Mouse (Mus musculus) neural tube, embryonic 13.5 days (tissue): ENCODE data around the gene Ntm. TPM values are rescaled to one million over a fixed set of nuclear protein-coding genes. Genes with fewer than 3 reads are reported as not detected.

Source experiments
- ATAC-seq: fragments of 200-750 bp; cut with Nextera tagmentation; 2 replicates; pipeline ENCODE4 v1.8.0; 2017; ENCODE audit warnings: low read depth, mild to moderate bottlenecking, moderate TSS enrichment, moderate library complexity
- H3K27ac ChIP-seq: fragments of 300-500 bp; sonication (generic); replicated peaks from 2 replicates; pipeline ENCODE4 v1.5.1; 2015; ENCODE audit warnings: moderate library complexity, mild to moderate bottlenecking, inconsistent platforms
- H3K27me3 ChIP-seq: fragments of 300-500 bp; sonication (generic); 2 replicates; pipeline ENCODE4 v1.6.1; 2015; ENCODE audit warnings: mild to moderate bottlenecking, inconsistent platforms
- H3K36me3 ChIP-seq: fragments of 300-500 bp; sonication (generic); 2 replicates; pipeline ENCODE4 v1.6.1; 2015; ENCODE audit warnings: mild to moderate bottlenecking, inconsistent platforms
- H3K4me1 ChIP-seq: fragments of 300-500 bp; sonication (generic); replicated peaks from 2 replicates; pipeline ENCODE4 v1.6.1; 2015; ENCODE audit warnings: inconsistent platforms
- H3K4me2 ChIP-seq: fragments of 300-500 bp; sonication (generic); 2 replicates; pipeline ENCODE4 v1.6.1; 2015; ENCODE audit warnings: inconsistent platforms, mild to moderate bottlenecking, moderate library complexity
- H3K4me3 ChIP-seq: fragments of 300-500 bp; sonication (generic); 2 replicates; pipeline ENCODE4 v1.5.1; 2015; ENCODE audit warnings: mild to moderate bottlenecking, inconsistent platforms
- H3K9ac ChIP-seq: fragments of 300-500 bp; sonication (generic); 2 replicates; pipeline ENCODE4 v1.6.1; 2015; ENCODE audit warnings: moderate library complexity, mild to moderate bottlenecking, inconsistent platforms
- H3K9me3 ChIP-seq: fragments of 300-500 bp; sonication (generic); 2 replicates; pipeline ENCODE4 v1.6.1; 2016; ENCODE audit warnings: inconsistent platforms
- WGBS: fragments of 180-500 bp; shearing (Covaris S2); methylation state at CpG from one replicate; pipeline ENCODE4 v1.1.7; 2015; 5-methylcytosine and 5-hydroxymethylcytosine counted together
- polyA plus RNA-seq: library from polyadenylated mRNA; unstranded; fragments of >200 nt; fragmentation: Nextera tagmentation; extraction: Ambion mirVana; gene quantifications from 2 replicates; pipeline ENCODE4 v1.2.1, GENCODE M21; 2015

Ntm gene
- polyA plus RNA-seq, 1 experiment from 2014 or later, result 150 TPM

DNA sequence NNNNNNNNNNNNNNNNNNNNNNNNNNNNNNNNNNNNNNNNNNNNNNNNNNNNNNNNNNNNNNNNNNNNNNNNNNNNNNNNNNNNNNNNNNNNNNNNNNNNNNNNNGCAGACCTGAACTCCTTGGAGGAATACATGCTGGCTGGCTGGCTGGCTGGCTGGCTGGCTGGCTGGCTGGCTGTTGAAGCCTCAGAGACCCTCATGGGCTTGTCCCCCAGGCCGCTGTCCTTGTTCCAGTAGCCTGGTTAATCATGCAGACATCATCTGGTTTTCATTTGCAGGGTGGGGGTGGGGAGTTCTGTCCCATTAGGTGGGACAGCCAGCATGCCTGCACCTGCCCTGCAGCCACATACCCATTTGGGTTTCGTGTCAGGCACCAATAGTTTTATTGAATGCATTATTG is 129.2 kb downstream of the Ntm start:
- Histone ChIP-seq H3K9ac (no peak overlapping the region), H3K4me1 (peaks cover 84% of the 10 kb centered on the region), H3K27me3 (no peaks in the 10 kb centered on the region), H3K36me3 (no peaks in the 10 kb centered on the region), H3K4me2 (no peak overlapping the region), H3K9me3 (no peaks in the 10 kb centered on the region), H3K4me3 (no peak overlapping the region), H3K27ac (peak overlapping the region; percentile 75)
- peak; percentile 29; the same call in 1 of the 2 replicates for ATAC-seq
- 23% methylated on average over 2 of the region's 2 CpGs for WGBS

DNA sequence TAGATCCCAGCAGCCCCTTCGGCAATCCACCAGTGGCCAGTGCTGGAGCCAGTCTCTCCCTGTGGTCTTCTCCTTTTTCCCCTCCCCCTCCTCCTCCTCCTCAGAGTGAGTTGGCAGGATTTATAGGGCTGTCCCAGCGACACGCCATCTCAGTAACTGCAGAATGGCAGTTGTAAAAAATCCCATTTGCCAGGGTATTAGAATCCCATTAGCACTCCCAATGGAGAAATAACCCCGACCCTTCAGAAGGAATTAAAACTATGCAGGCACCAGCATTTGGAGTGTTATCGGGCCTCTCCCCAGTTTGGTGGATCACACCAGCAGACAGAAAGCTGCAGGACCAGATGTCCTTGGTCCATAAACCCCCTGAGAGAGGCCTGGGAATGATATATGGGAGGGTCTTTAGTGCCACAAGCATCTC is 135.7 kb downstream of the Ntm start:
- H3K27me3 ChIP-seq, result peaks cover 9% of the 10 kb centered on the region
- peak; percentile 87 for ATAC-seq
- H3K36me3 ChIP-seq, result no peaks in the 10 kb centered on the region
- no peak overlapping the region for H3K4me2 ChIP-seq
- H3K9ac ChIP-seq, result no peak overlapping the region
- peak overlapping the region; percentile 73 for H3K27ac ChIP-seq
- 6% methylated on average over 5 of the region's 5 CpGs for WGBS
- peaks cover 49% of the 10 kb centered on the region for H3K4me1 ChIP-seq
- H3K9me3 ChIP-seq, result no peaks in the 10 kb centered on the region
- H3K4me3 ChIP-seq, result no peak overlapping the region

DNA sequence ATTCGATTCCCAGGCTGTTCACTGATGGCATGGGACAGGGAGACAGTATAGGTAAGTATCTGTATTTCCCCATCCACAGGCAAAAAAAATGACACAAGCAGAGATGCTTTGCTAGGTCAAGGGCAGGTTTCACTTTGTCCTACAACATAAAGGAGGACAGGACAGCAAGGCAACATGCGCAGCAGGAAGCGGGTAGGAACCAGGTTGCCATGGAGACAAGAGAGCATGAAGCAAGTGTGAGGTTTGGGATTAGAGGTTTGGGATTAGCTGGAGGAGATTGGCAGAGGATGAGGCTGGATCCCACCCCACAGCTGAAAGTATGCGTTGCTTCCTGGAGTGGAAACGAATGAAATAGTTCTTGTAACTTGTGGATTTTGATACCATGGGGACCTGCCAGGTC is 137.7 kb downstream of the Ntm start:
- peaks cover 41% of the 10 kb centered on the region for H3K4me1 ChIP-seq
- H3K4me3 ChIP-seq, result no peak overlapping the region
- peaks cover 9% of the 10 kb centered on the region for H3K27me3 ChIP-seq
- H3K4me2 ChIP-seq, result no peak overlapping the region
- H3K9ac ChIP-seq, result no peak overlapping the region
- H3K27ac ChIP-seq, result no peak overlapping the region
- no peaks in the 10 kb centered on the region for H3K36me3 ChIP-seq
- 76% methylated on average over 5 of the region's 5 CpGs for WGBS
- ATAC-seq, result no peak
- no peaks in the 10 kb centered on the region for H3K9me3 ChIP-seq

DNA sequence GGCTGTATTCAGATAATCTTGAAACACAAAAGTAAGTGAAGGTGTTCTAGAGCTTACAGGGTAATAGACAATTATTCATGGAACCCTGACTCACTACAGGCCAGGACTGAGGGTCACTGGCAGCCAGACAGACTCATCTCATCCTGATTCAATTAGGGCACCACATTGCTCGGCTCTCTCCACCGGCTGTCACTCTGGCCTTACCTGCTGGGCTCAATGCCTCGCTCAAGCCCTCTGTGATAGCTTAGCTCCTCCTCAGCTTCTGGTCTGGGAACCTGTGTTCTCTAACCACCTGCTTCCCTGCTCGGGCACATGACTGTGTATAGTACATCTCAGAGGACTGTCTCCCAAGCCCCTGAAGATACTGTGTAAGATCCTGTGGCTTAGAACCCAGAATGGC is 139.2 kb downstream of the Ntm start:
- 84% methylated on average over 4 of the region's 4 CpGs for WGBS
- Histone ChIP-seq H3K9ac (no peak overlapping the region), H3K9me3 (no peaks in the 10 kb centered on the region)

DNA sequence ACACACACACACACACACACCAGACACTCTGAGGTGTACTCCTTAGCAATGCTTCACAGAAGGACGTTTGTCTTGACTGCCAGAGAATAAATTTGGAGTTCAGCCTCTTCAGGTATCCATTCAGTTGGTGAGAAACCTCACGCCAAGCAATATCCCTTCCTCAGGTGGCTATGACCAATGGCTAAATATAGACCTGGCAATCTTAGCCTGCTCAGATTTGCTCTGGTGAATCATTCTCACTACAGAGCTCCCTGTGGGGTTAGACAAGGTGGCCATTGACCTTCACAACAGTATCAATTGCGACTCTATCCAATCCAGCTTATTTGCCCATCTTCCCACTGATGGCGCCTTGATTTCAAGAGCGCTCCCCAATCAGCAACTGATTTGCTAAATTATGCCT is 150.3 kb downstream of the Ntm start:
- H3K27ac ChIP-seq, result no peak overlapping the region
- no peaks in the 10 kb centered on the region for H3K36me3 ChIP-seq
- peaks cover 2% of the 10 kb centered on the region for H3K4me1 ChIP-seq
- WGBS, result 84% methylated on average over 5 of the region's 5 CpGs
- H3K4me3 ChIP-seq, result no peak overlapping the region
- no peaks in the 10 kb centered on the region for H3K27me3 ChIP-seq
- H3K9ac ChIP-seq, result no peak overlapping the region
- no peak for ATAC-seq
- H3K9me3 ChIP-seq, result no peaks in the 10 kb centered on the region
- H3K4me2 ChIP-seq, result no peak overlapping the region

More for the DNA sequence above, 139.2 kb downstream of the Ntm start:
- Histone ChIP-seq H3K27ac (no peak overlapping the region), H3K4me1 (peaks cover 26% of the 10 kb centered on the region), H3K36me3 (no peaks in the 10 kb centered on the region), H3K27me3 (peaks cover 13% of the 10 kb centered on the region), H3K4me2 (no peak overlapping the region), H3K4me3 (no peak overlapping the region)
- no peak for ATAC-seq

DNA sequence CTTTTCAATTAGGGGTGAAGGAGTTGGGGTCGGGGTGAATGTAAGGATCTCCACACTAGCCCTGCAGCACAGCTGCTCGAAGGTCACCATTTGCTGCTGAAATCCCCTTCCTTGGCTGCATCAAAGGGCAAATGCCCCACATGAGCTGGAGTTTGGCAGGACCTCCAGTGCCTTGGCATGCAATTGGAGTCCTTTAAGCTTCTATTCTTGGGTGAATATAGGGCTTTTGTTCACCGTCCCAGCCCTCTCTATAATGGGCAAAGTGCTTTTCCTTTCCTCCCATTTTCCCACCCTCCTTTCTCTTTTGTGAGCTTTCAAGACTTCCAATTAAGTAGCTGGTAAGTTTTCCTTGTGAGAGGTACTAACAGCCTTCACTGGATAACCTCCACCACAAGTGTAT is 156.2 kb downstream of the Ntm start:
- H3K27ac ChIP-seq, result no peak overlapping the region
- no peaks in the 10 kb centered on the region for H3K36me3 ChIP-seq

DNA sequence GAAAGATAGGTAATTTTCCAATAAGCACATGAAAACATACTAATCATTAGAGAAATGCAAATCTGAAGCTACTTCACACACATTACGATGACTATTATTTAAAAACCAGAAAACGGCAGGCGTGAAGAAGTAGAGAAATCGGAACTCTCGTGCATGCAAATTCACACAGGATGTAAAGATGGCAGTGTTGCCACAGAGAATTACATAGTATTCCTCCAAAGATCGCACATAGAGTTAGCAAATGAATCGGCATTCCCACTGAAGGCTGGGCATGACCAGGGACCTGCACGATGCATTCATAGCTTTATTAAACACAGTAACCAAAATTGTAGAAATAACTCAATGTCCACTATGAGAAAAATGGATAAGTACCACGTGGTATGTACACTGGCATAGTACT is 158.5 kb downstream of the Ntm start:
- Histone ChIP-seq H3K27me3 (no peaks in the 10 kb centered on the region; the same call in 1 of the 2 replicates), H3K4me2 (no peak overlapping the region), H3K36me3 (no peaks in the 10 kb centered on the region), H3K9me3 (no peaks in the 10 kb centered on the region), H3K4me3 (no peak overlapping the region), H3K9ac (no peak overlapping the region), H3K27ac (peak overlapping the region; percentile 88; the same call in 1 of the 2 replicates), H3K4me1 (peaks cover 27% of the 10 kb centered on the region)
- 79% methylated on average over 9 of the region's 9 CpGs for WGBS
- no peak for ATAC-seq

More for the DNA sequence above, 156.2 kb downstream of the Ntm start:
- no peaks in the 10 kb centered on the region for H3K9me3 ChIP-seq
- no peak for ATAC-seq
- no peaks in the 10 kb centered on the region for H3K27me3 ChIP-seq
- H3K9ac ChIP-seq, result no peak overlapping the region
- H3K4me2 ChIP-seq, result no peak overlapping the region
- peaks cover 26% of the 10 kb centered on the region for H3K4me1 ChIP-seq
- 19% methylated on average over 3 of the region's 3 CpGs for WGBS
- H3K4me3 ChIP-seq, result no peak overlapping the region

DNA sequence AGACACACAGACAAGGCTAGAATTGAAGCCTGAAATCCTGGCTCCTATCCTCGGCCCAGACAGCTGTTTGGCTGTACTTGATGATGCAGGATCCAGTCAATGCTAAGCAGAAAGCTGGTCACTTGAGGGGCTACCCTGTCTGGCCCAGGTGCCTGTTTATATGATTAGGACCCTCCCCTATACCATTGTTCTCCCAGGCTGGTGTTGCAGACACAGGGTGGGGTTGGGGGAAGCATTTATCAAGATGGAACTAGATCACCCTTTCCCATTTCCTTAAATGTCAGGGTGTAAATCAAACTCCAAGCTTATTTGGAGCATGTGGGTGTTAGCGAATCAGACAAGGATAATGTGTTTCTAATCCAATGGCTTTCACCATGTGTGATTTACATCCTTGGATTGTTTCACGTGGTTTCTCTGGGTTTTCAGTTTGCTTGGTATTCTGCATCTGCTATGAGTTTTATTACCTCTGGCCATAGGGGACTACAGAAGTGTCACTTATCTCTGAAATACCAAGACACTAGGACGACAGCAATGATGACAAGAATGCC is 159.1 kb downstream of the Ntm start:
- H3K4me3 ChIP-seq, result no peak overlapping the region
- H3K27me3 ChIP-seq, result no peaks in the 10 kb centered on the region; the same call in 1 of the 2 replicates
- no peak overlapping the region; the same call in 1 of the 2 replicates for H3K4me2 ChIP-seq
- 21% methylated on average over 4 of the region's 4 CpGs for WGBS
- H3K9me3 ChIP-seq, result no peaks in the 10 kb centered on the region
- H3K36me3 ChIP-seq, result no peaks in the 10 kb centered on the region
- peak; percentile 29 for ATAC-seq
- H3K27ac ChIP-seq, result peak overlapping the region; percentile 88
- H3K9ac ChIP-seq, result 0 out of 2 replicates have a peak overlapping the region, but pooled peaks have one; percentile 41
- H3K4me1 ChIP-seq, result peaks cover 27% of the 10 kb centered on the region

DNA sequence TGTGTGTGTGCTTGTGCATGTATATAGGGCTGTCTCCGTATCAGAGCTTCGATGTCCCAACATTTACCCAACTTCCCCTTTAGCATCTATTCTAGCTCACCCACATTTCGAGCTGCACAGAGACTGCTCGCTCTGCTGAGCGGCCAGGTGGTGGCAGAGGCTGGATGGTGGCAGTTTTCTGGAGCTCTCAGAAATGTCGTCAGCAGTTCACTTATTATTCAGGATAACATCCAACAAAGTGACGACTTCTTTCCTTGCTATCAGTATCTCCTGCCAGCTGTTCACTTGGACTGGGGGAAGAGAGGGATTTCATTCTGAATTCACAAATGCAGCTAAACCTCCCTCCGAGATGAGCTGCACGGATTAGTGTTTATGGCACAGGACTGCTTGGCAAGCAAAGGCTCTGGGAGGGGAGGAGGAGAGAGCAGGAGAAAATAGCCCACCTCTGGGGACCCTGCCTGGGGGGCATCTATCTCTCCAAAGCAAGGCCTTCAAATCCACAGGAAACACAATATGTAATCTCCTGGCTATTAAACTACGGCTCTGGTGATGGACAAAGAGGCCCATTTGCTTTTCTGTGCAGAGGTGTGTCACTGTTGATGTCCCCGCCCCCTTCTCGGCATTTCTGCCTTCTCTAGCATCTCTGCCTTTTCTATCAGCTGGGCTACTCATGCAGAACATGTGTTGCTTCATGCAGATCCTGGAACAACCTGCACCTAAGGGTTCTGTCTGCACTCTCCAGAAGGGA is 159.8 kb downstream of the Ntm start:
- H3K4me2 ChIP-seq, result peak overlapping the region; percentile 24
- H3K27ac ChIP-seq, result peak overlapping the region; percentile 88
- peaks cover 27% of the 10 kb centered on the region for H3K4me1 ChIP-seq
- no peaks in the 10 kb centered on the region for H3K36me3 ChIP-seq
- peak; percentile 56 for ATAC-seq
- H3K4me3 ChIP-seq, result no peak overlapping the region
- no peaks in the 10 kb centered on the region for H3K9me3 ChIP-seq
- 0 out of 2 replicates have a peak overlapping the region, but pooled peaks have one; percentile 41 for H3K9ac ChIP-seq
- 27% methylated on average over 12 of the region's 12 CpGs for WGBS
- H3K27me3 ChIP-seq, result no peaks in the 10 kb centered on the region; the same call in 1 of the 2 replicates

DNA sequence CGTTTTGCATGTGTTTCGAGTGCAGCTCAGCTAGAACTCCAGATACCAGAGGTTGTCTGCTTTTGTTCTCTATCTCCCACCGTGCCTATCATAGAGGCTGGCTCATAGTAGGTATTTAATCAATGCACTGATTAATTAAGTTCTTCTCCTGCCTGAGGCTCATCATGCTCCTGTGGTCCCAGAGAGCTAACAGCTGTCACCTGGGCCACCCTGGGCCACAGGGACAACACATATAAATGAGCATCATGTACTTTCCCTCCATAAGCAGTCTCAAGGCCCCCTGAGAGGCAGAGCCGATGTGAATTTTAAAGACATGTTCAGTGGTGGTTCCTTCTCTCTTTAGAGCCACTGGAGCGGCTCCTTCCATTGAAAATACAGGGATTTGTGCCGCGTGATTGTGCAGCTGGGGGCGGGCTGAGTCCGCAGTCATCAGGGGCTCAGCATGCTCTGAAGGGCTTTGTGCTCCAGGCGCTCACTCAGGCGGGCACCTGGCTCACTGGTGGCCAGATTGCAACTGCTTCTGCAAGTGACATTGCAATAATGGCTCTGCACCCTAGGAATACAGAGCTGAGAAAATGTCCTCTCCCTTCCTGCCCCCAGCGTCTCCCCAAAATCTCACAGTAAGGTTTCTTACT is 160.8 kb downstream of the Ntm start:
- Histone ChIP-seq H3K4me3 (no peak overlapping the region), H3K4me2 (peak overlapping the region; percentile 24), H3K4me1 (peaks cover 27% of the 10 kb centered on the region), H3K27ac (peak overlapping the region; percentile 88), H3K9ac (peak overlapping the region; percentile 44; the same call in 1 of the 2 replicates), H3K9me3 (no peaks in the 10 kb centered on the region), H3K36me3 (no peaks in the 10 kb centered on the region), H3K27me3 (no peaks in the 10 kb centered on the region; the same call in 1 of the 2 replicates)
- ATAC-seq, result peak; percentile 84
- WGBS, result 15% methylated on average over 12 of the region's 12 CpGs

DNA sequence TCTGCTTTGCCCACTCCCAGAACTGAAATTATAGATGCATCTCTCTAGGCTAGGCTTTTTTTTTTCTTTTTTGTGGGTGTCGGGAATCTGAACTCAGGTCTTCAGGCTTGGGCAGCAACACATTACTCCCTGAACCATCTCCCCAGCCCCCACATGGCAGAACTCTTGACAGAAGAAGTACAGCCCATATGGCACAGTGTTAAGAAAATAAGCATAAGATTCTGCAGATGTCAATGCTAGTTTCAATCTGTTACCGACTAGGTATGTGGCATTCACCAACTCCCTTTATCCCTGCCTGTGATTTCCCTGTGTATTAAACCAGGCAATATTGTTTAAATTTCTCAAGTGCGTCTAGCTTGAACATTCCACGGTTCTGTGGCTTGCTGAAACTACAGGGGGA is 166.7 kb downstream of the Ntm start:
- H3K9me3 ChIP-seq, result no peaks in the 10 kb centered on the region
- H3K4me2 ChIP-seq, result no peak overlapping the region
- WGBS, result 81% methylated on average over 4 of the region's 4 CpGs
- H3K4me3 ChIP-seq, result no peak overlapping the region
- ATAC-seq, result no peak
- H3K4me1 ChIP-seq, result no peaks in the 10 kb centered on the region
- no peak overlapping the region for H3K9ac ChIP-seq
- H3K27me3 ChIP-seq, result no peaks in the 10 kb centered on the region; the same call in 1 of the 2 replicates
- no peaks in the 10 kb centered on the region for H3K36me3 ChIP-seq
- H3K27ac ChIP-seq, result no peak overlapping the region
